Mouse (Mus musculus): ENCODE measurements around the gene Sec24a. TPM values are rescaled to one million over a fixed set of nuclear protein-coding genes. Genes with fewer than 3 reads are reported as not detected.
"Not testable (repeated sequence)": the region's sequence is repeated elsewhere in the genome, so short reads cannot be mapped to it uniquely, and the experiment has no call there.

Sec24a gene
- total and polyA plus RNA-seq, 2 experiments from 2014 or later = 12.5 to 16.7 TPM

GRCm38 (mm10) chr11:51740701-51741100 is 22.7 kb downstream of the Sec24a start:
- no peak for DNase-seq (ENCODE audit: low spot score)
- Histone ChIP-seq H3K4me1 (ENCODE audit: insufficient read depth, low read length) (no peaks in the 10 kb centered on the region), H3K27ac (ENCODE audit: low read depth, low read length) (no peak overlapping the region), H3K36me3 (ENCODE audit: insufficient read depth, low read length) (peaks cover 41% of the 10 kb centered on the region), H3K9ac (replicated peaks; ENCODE audit: low read length, poor library complexity, severe bottlenecking) (no peak overlapping the region), H3K4me3 (ENCODE audit: low read depth, low read length) (no peak overlapping the region), H3K27me3 (ENCODE audit: insufficient read depth, low read length) (no peaks in the 10 kb centered on the region), H3K9me3 (ENCODE audit: low read length) (no peaks in the 10 kb centered on the region), H3K4me2 (ENCODE audit: low read depth, low read length, poor library complexity, severe bottlenecking) (no peak overlapping the region)
- TF ChIP-seq CTCF (IDR thresholded peaks at IDR 0.05) = no peak
- no peak for ATAC-seq (ENCODE audit: low FRiP score)
- 98% methylated on average over 3 of the region's 3 CpGs for WGBS

GRCm38 (mm10) chr11:51738651-51739403 is 24.6 kb downstream of the Sec24a start:
- ATAC-seq (ENCODE audit: low FRiP score) (no peak), DNase-seq (ENCODE audit: low spot score) (no peak)
- H3K4me1 ChIP-seq (ENCODE audit: insufficient read depth, low read length) = no peaks in the 10 kb centered on the region
- no peak for TF ChIP-seq CTCF (IDR thresholded peaks at IDR 0.05)
- H3K9me3 ChIP-seq (ENCODE audit: low read length) = no peaks in the 10 kb centered on the region
- peaks cover 44% of the 10 kb centered on the region for H3K36me3 ChIP-seq (ENCODE audit: insufficient read depth, low read length)
- no peak overlapping the region for H3K4me2 ChIP-seq (ENCODE audit: low read depth, low read length, poor library complexity, severe bottlenecking)
- H3K4me3 ChIP-seq (ENCODE audit: low read depth, low read length) = no peak overlapping the region
- WGBS = 90% methylated on average over 3 of the region's 3 CpGs
- no peaks in the 10 kb centered on the region for H3K27me3 ChIP-seq (ENCODE audit: insufficient read depth, low read length)
- no peak overlapping the region for H3K27ac ChIP-seq (ENCODE audit: low read depth, low read length)
- no peak overlapping the region for H3K9ac ChIP-seq (replicated peaks; ENCODE audit: low read length, poor library complexity, severe bottlenecking)

- H3K27me3 ChIP-seq (ENCODE audit: insufficient read depth, low read length); H3K27ac ChIP-seq (ENCODE audit: low read depth, low read length); H3K4me1 ChIP-seq (ENCODE audit: insufficient read depth, low read length); H3K4me2 ChIP-seq (ENCODE audit: low read depth, low read length, poor library complexity, severe bottlenecking); ATAC-seq (ENCODE audit: low FRiP score); H3K9ac ChIP-seq (replicated peaks; ENCODE audit: low read length, poor library complexity, severe bottlenecking); H3K4me3 ChIP-seq (ENCODE audit: low read depth, low read length); DNase-seq (ENCODE audit: low spot score); H3K9me3 ChIP-seq (ENCODE audit: low read length): not testable (repeated sequence)
- WGBS = 97% methylated on average over 11 of the region's 13 CpGs
- H3K36me3 ChIP-seq (ENCODE audit: insufficient read depth, low read length) = peaks cover 24% of the 10 kb centered on the region
Measured at GRCm38 (mm10) chr11:51734218-51734617, 29.2 kb downstream of the Sec24a start.

- H3K9me3 ChIP-seq (ENCODE audit: low read length) = no peaks in the 10 kb centered on the region
- H3K36me3 ChIP-seq (ENCODE audit: insufficient read depth, low read length) = peaks cover 22% of the 10 kb centered on the region
- H3K4me2 ChIP-seq (ENCODE audit: low read depth, low read length, poor library complexity, severe bottlenecking) = no peak overlapping the region
- H3K4me3 ChIP-seq (ENCODE audit: low read depth, low read length) = no peak overlapping the region
- no peak overlapping the region for H3K9ac ChIP-seq (replicated peaks; ENCODE audit: low read length, poor library complexity, severe bottlenecking)
- TF ChIP-seq CTCF (IDR thresholded peaks at IDR 0.05) = no peak
- no peaks in the 10 kb centered on the region for H3K4me1 ChIP-seq (ENCODE audit: insufficient read depth, low read length)
- H3K27ac ChIP-seq (ENCODE audit: low read depth, low read length) = no peak overlapping the region
- H3K27me3 ChIP-seq (ENCODE audit: insufficient read depth, low read length) = no peaks in the 10 kb centered on the region
- WGBS = 88% methylated on average over 1 of the region's 1 CpGs
- ATAC-seq (ENCODE audit: low FRiP score) (no peak), DNase-seq (ENCODE audit: low spot score) (no peak)
Measured at GRCm38 (mm10) chr11:51732883-51733282, 30.6 kb downstream of the Sec24a start.

- Histone ChIP-seq H3K36me3 (ENCODE audit: insufficient read depth, low read length) (peaks cover 48% of the 10 kb centered on the region), H3K27me3 (ENCODE audit: insufficient read depth, low read length) (no peaks in the 10 kb centered on the region), H3K9me3 (ENCODE audit: low read length) (no peaks in the 10 kb centered on the region), H3K4me2 (ENCODE audit: low read depth, low read length, poor library complexity, severe bottlenecking) (no peak overlapping the region), H3K9ac (replicated peaks; ENCODE audit: low read length, poor library complexity, severe bottlenecking) (no peak overlapping the region), H3K4me3 (ENCODE audit: low read depth, low read length) (no peak overlapping the region), H3K27ac (ENCODE audit: low read depth, low read length) (no peak overlapping the region), H3K4me1 (ENCODE audit: insufficient read depth, low read length) (no peaks in the 10 kb centered on the region)
- no peak for TF ChIP-seq CTCF (IDR thresholded peaks at IDR 0.05)
- ATAC-seq (ENCODE audit: low FRiP score) = no peak
- 96% methylated on average over 11 of the region's 11 CpGs for WGBS
- no peak for DNase-seq (ENCODE audit: low spot score)
Measured at GRCm38 (mm10) chr11:51721066-51721465, 42.4 kb downstream of the Sec24a start.

- no peak for TF ChIP-seq CTCF (IDR thresholded peaks at IDR 0.05)
- DNase-seq (ENCODE audit: low spot score) = no peak
- WGBS = 99% methylated on average over 13 of the region's 13 CpGs
- H3K4me1 ChIP-seq (ENCODE audit: insufficient read depth, low read length) = no peaks in the 10 kb centered on the region
- no peak overlapping the region for H3K9ac ChIP-seq (replicated peaks; ENCODE audit: low read length, poor library complexity, severe bottlenecking)
- H3K4me3 ChIP-seq (ENCODE audit: low read depth, low read length) = no peak overlapping the region
- ATAC-seq (ENCODE audit: low FRiP score) = no peak
- peaks cover 46% of the 10 kb centered on the region for H3K36me3 ChIP-seq (ENCODE audit: insufficient read depth, low read length)
- H3K4me2 ChIP-seq (ENCODE audit: low read depth, low read length, poor library complexity, severe bottlenecking) = no peak overlapping the region
- no peaks in the 10 kb centered on the region for H3K9me3 ChIP-seq (ENCODE audit: low read length)
- H3K27me3 ChIP-seq (ENCODE audit: insufficient read depth, low read length) = no peaks in the 10 kb centered on the region
- H3K27ac ChIP-seq (ENCODE audit: low read depth, low read length) = no peak overlapping the region
Measured at GRCm38 (mm10) chr11:51707080-51707479, 56.4 kb downstream of the Sec24a start.

Data from midbrain, postnatal 0 days (tissue).